Mouse (Mus musculus): ENCODE measurements around the gene Xrcc3.

The Xrcc3 gene

DNA sequence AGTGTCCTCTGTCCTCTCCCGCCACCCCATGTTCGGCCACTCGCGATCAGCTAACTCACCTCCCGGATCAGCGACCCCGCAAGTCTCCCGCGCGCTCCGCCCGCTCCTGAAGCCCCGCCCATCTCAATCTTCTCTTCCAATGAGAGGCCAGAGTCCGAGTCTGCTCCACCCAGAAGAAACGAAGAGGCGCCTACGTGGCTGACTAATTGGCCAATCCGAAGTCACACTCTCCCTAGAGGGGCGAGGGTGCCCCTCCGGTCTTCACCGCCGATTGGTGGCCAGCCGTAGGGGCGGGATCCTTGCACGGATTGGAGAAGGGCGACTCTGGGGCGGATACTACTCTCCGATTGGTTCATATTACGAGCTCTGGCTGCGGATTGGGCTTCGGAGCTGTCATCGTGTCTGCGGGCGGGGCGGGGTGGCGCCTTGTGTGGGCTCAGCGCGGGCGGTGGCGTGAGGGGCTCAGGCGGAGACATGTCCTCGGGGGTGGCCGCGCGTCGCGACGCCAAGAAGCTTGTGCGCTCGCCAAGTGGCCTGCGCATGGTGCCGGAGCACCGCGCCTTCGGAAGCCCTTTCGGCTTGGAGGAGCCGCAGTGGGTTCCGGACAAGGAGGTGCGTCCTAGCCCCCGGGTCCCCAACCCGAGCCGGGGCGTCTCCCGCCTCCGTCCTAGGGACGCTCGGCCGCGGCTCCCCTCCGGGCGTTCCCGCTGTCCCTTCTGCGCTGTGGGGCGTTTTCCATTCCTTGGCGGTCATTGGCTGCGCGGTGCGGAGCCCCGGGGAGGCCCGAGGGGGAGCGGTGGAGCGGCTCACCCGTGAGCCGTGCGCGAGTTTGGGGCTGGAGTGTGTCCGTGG, at the start of gene Xrcc3, which contains the start of gene Zfyve21:
Xrcc3 (minus strand) TSS at position 108 of the 852 bp plus-strand sequence.
Zfyve21 (plus strand) TSS at position 405 of the 852 bp plus-strand sequence.
- peak; percentile 92 for DNase-seq

DNA sequence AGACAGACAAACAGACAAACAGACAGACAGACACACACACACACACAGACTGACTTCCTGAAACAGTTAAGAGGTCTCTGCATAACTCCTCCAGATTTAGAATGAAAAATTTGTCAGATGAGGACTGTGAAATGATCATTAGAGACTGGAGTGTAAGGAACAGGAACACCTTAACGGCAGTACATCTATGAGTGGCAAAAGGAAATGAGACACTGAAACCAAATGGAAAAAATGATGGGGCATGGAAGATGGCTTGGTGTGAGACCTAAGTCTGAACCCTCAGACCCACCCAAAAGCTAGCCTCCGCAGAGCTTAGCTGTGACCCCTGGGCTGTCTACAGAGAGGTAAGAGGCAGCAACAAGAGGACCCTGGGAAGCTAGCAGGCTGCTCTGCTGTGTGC, 41.8 kb upstream of the Xrcc3 start:
- DNase-seq: no peak

DNA sequence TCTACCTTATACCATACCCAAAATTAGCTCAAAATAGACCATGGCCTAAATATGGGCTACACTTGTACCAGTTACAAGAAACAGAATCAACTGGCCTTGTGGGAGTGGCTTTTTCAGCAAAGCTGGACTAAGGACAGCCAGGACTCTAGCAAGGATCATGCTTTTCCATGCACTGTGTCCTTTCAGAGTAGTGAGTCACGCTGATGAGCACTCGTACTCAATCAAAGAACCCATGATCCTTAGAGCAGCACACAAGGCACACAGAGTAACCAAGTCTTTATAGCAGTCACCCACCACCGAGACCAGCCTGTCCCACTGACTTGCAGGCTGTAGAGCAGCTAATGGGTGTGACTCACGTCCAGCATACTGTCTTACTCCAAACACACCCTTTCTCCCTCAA, 39.9 kb upstream of the Xrcc3 start:
- DNase-seq: no peak

DNA sequence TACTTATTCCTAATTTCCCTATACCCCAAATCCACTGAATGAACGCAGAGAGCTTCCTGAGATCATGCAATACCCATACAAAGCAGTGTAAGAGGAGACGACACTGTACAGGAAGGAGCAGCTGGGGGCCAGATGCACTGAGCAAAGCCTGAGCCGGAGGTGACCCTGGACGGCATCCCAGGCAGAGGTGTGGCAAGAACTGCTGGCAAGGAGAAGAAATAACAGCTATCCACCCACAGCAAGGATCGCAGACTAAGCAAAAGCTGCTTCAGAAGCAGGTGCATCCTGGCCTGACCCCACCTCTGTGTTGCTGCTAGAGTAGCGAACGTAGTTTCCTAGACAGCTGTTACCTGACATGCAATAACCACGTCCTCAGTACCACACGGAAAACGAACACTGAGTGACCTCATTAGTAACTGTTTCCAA, 39.4 kb upstream of the Xrcc3 start:
- no peak for DNase-seq

DNA sequence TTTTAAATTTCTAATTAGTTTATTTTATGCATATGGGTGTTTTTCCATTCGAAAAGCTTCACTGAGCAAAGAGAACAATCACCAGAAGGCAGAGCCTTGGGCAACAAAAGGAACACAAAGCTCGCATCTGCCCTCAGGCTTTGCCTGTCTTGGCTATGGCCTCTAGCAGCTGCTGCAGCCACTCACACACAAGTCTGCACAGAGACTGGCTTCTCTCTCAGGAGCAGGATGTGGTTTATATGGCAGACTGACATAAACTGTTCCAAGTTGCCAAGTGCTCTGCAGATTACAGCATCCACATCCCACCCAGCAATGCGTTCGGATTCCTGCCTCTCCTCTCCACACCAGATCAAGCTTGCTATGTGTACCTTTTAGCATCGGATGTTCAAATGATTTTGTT, 38.1 kb upstream of the Xrcc3 start:
- DNase-seq: no peak

DNA sequence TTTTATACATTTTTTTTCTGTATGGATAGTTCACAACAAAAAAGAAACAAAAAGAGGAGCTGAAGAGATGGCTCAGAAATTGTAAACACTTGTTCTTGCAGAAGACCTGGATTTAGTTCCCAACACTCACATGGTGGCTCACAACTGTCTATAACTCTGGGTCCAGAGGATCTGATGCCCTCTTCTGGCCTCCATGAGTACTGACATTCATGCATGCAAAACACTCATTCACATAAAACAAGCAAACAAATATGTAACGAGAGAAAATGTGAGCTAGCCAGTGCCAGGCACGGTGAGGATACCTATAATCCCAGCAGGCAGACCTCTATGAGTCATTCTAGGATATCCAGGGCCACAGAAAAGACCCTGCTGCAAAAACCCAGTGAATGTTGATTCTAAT, 37.6 kb upstream of the Xrcc3 start:
- DNase-seq: no peak

DNA sequence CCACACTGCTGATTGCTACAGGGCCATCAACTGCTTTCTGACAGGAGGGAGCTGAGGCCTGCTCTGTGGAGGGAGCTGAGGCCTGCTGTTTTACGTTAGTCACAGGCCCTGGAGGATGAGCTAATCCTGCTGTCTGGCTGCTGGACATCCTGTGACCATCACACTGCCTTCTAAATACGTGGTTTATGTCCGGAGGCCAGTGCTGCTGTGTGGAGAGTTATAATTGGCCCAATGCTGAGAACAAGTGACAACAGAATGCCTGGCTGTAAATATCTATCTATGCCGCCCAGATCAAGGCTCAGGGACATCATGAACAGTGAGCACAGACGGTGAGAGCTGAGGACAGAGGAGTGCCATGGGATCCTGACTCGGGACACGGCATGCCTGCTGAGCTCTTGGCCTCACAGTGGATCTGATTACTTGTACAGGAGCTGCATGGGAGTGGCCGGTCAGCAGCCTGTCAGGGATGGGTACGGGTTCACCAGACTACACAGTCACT, 34.7 kb upstream of the Xrcc3 start:
- no peak for DNase-seq

DNA sequence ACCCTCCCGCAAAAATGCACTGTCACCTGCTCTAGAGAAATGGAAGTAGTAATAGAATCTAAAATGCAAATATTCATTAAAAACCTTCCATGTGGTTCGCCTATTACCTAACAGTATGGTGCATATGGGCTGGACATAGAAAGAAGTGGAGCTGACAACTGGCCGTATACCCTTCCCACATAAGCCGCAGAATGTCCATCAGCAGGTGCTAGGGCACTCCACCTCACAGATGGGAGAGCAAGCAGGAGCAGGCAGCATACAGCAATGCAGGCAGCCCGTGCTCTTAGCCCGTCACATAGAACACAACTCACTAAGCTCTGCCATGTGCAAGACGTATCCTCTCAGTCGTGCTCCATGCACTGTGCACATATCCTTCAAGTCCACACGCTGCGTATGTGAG, 33.1 kb upstream of the Xrcc3 start:
- no peak for DNase-seq

DNA sequence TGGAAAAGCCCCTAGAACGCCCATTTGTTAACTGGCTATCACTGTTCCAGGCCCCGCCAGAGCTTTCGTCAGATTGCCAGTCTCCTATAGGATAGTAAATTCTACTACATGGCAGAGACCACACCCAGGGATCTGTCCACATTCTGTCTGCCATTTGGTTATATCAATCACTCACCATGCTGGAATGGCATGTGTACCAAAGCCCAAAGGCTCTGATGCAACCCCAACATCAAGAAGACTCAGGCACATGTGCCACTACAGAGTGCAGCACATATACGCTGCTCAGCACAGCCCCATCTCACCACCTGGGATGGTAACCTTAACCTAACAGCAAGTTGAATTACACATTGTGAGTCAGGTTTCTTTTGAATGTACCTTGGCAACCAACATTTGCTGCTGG, 32.3 kb upstream of the Xrcc3 start:
- DNase-seq: no peak

DNA sequence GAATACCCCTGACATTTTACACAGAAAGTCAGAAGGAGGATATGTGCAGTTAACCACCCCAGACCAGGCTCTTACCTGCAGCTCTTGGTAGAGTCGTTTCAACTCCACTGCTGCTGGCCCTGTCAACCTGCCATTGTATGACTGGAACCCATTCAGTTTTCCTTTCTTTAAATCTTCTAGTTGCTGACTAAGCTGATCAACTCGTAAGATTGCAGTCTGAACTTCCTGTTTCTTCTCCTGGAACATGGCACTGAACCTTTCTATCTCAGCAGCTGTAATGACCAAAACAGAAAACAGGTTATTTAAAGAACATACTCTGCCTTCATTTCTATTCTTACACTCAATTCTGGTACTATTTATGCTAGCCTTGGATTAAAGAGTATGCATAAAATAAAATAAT, 29.8 kb upstream of the Xrcc3 start:
- no peak for DNase-seq

DNA sequence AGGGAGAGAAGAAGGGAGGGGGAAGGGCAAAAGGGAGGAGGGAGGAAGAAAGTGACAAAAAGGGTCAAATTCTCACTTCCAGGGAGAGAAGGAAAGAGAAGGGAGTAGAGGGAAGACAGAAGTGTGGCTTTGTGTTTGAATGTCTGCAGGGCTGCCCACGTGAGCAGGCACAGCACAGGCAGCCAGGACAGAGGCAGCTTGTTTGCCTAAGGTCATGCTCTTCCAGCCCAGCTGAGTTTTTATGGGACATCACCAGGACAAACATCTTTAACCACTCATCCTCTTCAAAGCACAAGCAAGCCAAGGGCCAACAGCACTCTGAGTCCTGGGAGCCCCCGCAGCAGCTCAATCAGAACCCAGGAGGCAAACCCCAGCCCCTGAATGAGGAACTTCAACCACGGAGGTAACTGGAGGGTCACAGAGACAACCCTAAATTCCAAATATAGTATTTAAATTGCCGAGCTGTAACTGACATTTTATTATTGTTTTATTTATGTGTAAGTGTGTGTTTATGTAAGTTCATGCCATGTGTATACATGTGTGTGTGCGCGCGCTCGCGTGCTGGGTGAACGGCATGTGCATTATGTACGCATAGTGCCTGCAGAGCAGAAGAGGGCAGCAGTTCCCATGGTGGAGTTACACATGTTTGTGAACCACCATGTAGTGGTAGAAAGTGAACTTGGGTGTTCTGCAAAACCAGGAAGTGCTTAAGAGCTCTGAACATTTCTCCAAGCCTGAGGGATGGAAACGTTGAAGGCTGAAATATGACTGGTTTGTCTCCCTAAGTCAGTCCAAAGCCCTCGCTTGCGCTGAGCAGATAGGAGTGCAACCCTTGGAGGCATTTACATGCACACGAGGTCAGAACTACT, 29.1 kb upstream of the Xrcc3 start:
- no peak for DNase-seq

DNA sequence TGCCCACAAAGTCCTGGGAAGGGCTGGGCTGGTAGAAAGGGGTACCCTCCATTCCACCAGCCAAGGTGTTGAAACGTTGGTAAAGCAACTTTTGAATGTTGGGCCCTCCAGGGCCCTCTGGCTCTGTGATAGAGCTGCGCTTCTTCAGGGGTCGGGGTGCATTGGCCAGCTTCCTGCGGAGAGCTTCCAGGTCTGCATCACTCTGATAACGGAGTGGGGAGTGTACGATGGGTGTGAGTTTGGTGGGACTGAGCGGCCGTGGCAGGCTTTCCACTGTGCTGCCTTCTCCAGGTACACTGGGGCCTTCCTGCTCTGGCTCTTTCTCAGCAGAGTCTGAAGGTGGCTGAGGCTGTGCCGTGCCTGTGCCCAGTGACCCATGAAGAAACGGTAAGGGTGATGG, 19.8 kb upstream of the Xrcc3 start:
- DNase-seq: no peak

DNA sequence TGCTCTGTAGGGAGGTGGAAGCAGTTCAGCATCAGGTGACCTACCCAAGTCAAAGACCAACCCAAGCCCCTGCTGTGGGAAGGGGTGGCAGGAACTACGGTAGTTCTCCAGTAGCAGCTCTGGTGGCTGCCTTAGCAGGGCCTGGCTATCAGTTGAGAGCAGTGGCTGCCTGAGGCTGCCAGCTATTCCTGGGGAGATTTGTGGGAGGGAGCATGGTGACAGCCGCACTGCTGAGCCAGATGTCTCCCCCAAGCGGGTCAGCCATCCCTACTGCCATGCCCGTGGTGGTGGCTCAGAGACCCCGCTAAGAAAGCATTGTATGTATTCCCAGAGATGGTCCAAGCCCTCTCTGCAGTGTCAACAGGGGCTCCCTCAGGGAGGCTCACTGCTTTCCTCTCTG, 19.0 kb upstream of the Xrcc3 start:
- DNase-seq: no peak

DNA sequence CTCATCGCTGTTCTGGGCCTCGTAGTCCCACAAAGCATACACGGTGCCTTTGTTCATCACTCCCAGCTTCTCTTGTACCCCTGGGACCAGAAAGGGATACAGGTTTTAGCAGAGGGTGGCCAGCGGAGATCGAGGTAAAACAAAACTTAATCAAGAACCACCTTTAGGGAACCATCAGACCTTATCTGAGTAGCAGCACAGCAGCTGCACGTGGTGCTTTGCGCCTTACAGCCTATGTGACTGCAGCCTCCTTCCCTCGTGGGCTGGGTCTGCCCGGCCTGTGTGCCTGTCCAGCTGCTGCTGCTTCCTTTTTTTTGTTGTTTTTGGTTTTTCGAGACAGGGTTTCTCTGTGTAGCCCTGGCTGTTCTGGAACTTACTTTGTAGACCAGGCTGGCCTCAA, 16.7 kb upstream of the Xrcc3 start:
- DNase-seq: no peak

DNA sequence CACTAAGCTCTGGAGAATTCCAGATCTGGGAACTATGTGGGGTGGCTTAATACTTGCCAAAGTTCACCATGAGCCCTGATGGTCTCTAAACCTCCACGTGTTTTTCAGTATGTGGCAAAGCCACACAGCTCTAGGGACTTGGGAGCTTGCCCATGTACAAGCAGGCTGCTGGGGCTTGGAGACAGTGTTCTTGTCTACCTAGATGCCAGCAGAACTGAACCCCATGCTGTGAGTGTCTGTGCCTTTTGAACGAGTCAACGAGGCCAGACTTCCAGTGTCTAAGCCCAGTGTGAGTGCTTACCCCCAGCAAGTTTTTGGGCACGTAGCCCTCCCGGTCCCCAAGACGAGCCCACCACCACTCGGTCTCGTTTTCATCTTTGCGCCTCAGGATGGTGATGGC, 16.3 kb upstream of the Xrcc3 start:
- no peak for DNase-seq

DNA sequence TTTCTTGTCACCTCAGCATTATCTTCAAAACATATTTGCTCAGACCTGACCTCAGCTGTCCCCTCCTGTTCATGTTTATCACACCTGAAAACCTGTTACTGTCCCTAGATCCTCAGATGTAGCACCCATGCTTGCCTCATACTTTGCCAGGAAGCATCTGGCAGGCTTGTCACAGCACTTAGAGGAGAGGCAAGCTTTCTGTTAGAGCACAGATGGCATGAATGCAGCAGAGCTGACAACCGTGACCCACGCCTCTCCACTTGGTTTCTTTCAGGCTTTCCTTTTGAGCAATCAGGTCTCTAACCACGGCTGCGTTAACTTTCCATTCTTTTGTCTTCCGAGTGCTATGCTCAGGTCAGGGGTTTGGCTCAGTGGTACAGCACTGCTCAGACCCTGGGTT, 15.8 kb upstream of the Xrcc3 start:
- DNase-seq: no peak

DNA sequence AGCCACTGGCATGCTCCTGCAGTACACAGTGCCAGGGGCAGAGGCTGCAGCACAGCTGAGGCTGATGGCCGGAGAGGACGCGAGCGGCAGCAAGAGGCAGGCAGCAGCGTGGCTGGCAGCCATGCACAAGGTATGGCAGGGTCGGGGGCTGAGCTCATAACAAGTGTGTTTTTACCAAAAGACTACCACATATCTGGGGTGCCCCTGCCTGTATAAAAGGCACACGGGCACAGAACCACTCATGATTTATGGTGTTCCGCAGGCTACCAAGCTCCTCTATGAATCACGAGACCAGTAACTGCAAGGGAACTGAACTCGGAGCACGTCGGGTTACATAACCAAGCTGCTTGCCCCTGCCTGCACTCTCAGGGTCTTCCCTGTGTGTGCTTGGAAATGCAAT, 13.9 kb upstream of the Xrcc3 start:
- no peak for DNase-seq

DNA sequence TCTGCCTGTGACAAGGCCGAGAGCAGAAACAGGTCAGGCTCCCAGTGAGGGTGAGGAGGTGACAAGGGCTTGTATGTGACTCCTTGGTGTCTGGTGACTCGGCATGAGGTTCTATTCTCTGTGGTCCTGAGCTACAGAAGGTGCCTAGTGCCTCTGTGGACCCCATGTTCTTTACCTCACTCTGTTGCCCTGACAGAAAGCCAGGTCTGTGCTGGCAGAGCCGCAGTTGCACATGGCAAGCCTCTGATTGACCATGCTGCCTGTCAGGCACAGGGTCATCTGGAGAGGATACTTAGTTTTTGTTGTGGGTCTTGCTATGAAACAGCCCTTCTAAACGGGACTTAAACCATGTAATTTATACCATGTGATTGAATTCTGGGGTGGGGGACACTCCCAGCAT, 8.3 kb upstream of the Xrcc3 start:
- DNase-seq: no peak

DNA sequence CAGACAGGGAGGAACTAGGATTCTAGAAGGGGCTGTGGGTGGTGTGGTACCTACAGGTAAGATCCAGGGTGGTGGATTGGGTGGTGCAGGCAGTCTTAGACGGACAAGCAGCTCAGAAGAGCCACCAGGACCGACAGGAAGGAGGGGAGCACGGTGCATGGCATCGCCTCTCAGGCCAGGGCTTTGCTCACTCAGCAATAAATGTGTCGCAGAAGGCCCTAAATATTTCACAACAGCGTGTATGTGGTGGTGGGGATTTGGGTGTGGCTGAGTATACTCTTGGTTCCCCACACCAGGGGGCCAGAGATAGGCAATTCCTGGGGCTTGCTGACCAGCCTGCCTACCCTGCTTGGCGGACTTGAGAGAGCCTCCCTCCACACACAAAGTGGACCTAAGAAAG, 7.0 kb upstream of the Xrcc3 start:
- no peak for DNase-seq

DNA sequence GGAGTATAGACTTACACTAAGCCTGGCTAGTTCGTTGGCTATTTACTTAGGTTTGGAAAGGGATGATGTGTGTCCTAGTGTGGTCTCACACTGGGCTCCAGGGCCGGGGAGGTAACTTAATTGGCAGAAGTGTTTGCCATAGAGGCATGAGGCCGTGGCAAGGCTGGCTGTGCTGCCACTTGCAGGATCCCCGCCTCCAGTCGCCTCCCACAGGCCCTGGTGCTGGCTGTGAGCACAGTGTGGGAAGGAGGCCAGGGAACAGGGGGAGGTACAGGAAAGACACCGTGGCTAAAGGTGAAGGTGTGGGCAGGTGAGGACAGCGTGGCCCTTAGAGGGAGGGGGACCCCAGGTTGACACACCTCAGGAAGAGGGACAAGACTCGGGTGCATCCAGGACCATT, 6.3 kb upstream of the Xrcc3 start:
- no peak for DNase-seq

DNA sequence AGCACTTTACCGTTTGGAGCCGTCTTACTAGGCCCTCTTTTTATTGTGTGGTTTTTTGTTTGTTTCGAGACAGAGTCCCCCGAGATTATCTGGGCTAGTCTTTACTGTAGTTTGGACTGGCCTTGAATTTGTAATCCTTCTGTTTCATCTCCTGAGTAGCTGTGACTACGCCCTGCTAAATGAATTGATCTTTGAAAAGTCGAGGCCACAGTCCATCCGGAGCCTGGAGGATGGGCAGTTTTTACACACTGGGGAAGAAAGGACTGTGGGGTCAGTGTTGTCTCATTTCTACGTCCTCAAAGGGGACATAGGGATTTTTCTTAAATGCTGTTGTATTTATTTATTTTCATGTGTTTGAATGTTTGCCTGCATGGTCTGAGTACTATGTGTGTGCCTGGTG, 4.3 kb upstream of the Xrcc3 start:
- no peak for DNase-seq

DNA sequence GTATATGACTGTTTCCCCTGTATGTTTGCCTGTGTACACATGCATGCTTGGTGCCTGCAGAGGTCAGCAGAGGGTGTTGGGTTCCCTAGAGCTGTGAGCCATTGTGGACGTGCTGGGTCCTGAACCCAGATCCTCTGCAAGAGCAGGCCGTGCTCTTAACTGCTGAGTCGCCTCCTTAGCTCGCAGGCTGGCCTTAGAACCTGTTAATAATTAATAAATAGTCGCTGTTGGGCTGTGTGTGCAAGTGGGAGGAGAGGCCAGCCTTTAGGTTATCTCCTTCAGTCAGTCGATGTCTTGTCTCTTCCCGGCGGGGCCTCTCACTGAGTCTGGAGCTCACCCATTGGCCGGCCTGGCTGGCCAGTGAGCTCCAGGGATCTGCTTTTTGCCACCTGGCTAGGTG, 3.3 kb upstream of the Xrcc3 start:
- DNase-seq: no peak

DNA sequence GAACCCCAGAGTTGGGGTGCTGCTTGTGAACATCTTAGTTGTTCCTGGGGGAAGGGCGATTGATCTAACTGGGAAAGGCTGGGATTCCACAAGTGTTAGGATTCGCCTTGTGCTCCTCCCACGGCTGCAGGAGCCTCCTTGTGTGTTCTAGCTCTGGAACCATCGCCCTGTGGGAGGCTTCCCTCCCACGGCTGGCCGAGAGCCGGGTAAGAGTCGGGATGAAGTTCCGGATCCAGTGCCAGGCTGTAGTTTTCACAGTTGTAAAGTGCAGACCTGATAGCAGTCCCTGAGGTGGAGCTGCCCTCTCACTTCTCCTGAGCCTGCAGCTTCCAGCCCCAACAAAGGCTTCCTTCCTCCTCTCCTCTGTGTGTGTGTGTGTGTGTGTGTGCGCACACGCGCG, 2.9 kb upstream of the Xrcc3 start:
- no peak for DNase-seq
